Mouse (Mus musculus) CD4-positive helper T cell, adult 2 months (primary cell): ENCODE measurements at regions not wholly inside any gene's neighbourhood (a gene's known extent, or its start where the extent isn't known, plus 50 kb on each side); places are given as distances from the start of the nearest gene placed in this dataset.

Source experiments
- DNase-seq: peaks from one replicate; pipeline ENCODE4 v3.0.0-alpha.2; 2012; ENCODE audit warnings: low read depth, missing footprints, low spot score

GRCm38 (mm10) chr9:41834487-41835404 lies 289.4 kb downstream of the Sorl1 start:
- no peak for DNase-seq

GRCm38 (mm10) chr9:41833408-41833807 lies 290.7 kb downstream of the Sorl1 start:
- DNase-seq: no peak

DNA sequence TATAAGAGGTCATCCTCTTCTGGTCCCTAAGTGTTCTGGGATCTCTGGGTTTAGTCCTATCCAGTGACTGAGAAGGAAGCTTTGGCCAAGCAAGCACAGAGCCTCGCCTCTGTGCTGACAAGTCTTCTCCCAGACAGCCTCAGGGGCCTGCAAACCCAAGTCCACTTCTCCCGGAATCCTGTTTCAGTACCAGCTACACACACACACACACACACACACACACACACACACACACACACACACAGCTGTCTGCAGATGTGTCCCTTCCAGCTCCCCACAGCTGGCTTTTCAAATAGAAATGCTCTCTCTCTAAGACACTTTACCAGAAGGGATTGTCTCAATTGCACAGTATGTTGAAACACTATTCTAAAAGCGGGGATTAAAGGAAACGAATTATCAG lies 296.7 kb downstream of the Sorl1 start:
- DNase-seq: no peak

- no peak for DNase-seq
Measured at GRCm38 (mm10) chr9:41821401-41821800, 302.7 kb downstream of the Sorl1 start.

DNA sequence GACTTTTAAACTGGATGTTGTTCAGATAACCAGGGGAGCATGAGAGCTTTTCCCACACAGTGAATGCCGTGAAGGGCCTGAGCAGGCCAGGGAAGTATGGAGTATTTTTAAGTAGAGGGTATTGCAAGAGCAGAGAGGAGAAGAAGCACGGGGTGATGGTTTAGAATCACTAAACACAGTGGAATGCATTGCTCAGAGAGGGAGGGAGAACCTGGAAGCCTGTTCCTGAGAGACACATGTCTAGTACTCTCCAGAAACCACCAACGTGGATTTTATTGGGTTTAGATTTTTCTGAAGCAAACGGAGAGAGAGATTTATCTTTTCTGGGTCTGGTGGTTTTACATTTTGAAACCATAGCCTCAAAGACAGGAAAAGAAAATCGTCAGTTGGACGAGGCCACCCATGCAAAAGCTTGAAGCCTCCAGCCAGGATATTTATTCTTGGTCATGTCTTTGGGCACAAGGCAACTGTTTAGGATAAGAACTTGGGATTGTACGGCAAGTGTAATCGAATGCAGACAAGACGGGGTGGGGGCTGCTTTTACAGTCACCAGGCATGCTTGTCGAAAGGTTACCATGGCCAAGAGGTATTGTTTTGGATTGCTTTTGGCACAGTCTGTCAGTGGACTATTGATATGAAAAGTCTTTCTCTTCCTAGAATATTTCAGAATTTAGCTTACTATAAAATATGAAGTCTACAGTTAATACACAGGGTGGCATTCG lies 306.2 kb downstream of the Sorl1 start:
- DNase-seq: no peak

GRCm38 (mm10) chr9:41815921-41816320 lies 308.2 kb downstream of the Sorl1 start:
- DNase-seq: no peak

GRCm38 (mm10) chr9:41809291-41809690 lies 314.8 kb downstream of the Sorl1 start:
- no peak for DNase-seq

- no peak for DNase-seq
Measured at GRCm38 (mm10) chr9:41808791-41809190, 315.3 kb downstream of the Sorl1 start.

- no peak for DNase-seq
Measured at GRCm38 (mm10) chr9:41806289-41806621, 317.8 kb downstream of the Sorl1 start.

DNA sequence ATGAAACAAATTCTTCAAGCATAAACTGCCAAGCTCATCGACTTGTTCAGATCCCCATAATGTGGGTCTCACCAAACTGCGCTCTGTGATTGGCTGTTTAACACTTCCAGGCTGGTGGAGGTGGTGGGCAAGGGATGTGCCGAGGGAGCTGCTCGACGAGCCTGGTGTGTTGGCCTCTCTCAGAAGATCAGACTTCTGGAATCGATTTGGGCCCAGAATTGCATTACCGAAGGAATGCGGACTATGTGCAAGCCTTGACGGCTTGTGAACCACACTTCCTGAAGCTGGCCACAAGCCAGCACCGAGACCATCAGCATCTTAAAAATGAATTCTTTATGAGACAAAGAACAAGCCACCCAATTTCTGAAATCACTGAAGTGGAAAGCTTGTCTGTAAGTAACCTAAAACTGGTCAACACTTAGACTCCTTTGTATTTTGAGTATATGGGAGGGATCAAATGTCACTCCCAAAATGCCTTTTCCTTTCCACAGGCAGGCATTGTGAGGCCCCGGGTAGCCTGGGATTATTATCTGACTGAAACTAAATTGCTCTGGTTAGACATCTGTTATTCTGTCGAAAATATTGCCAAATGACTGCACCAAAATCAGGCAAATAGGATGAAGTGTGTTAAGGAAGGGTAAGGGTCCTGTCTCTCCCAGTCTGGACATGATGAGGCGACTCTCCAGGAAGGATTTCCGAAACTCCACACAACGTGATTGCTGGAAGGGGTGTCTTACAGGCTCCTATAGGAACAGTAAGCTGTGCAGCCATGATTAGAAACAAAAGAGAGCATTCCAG lies 318.4 kb downstream of the Sorl1 start:
- no peak for DNase-seq

- no peak for DNase-seq
Measured at GRCm38 (mm10) chr9:41804711-41805331, 319.3 kb downstream of the Sorl1 start.

DNA sequence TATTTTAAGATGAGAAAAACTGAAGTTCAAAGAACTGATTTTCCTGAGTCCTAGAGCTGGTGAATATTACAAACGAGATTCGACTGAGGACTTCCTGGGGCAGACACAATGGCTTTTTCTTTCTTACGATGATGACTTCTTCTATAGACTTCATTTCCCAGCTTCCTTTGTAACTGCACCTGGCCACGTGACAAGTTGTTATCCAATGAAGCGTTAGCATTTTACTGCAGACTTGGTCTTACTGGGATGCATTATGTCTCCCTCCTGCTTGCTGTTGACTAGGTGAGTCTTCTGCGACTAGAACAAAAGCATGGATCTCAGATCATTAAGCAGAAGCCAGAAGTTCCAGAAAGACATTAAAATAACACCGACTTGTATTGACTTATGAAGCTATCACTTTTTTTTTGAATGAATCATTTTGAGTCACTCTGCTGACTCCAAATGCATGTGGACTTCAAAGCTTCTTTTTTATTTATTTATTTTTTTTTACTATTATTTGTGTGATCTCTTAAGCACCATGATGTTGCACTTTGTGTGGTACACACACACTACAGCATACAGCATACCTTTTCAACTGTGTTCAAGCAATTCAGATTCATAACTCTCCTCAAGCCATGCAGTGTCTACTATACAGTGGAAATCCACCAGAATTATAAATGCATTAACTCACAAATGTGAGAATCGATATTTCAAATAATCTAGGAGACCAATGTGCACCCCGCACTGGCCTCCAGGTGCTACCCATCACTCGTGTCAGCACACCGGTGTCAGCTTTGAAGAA lies 320.2 kb downstream of the Sorl1 start:
- DNase-seq: no peak

DNA sequence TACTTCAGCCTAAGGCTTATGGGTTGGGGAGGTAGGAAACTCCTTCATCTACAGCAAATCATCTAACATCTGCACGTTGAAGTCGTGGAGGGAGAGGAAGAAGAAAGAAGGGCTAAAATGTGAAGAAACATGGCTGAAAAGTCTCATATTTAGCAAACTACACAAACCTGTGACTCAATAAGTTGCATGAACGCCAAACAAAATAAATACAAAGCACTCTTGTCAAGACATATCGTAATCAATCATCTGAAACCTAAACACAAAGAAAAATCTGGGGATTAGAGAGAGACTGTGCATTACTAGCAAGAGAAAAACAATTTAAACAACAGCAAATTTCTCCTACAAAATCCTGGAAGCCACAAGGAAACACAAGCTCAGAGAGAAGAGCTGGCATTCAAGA lies 322.7 kb downstream of the Sorl1 start:
- no peak for DNase-seq

- DNase-seq: no peak
Measured at GRCm38 (mm10) chr9:41792830-41793213, 331.3 kb downstream of the Sorl1 start.

- DNase-seq: no peak
Measured at GRCm38 (mm10) chr9:41792173-41792829, 331.8 kb downstream of the Sorl1 start.

GRCm38 (mm10) chr9:41791501-41792172 lies 332.5 kb downstream of the Sorl1 start:
- no peak for DNase-seq

- no peak for DNase-seq
Measured at GRCm38 (mm10) chr9:41785131-41785530, 339.0 kb downstream of the Sorl1 start.

DNA sequence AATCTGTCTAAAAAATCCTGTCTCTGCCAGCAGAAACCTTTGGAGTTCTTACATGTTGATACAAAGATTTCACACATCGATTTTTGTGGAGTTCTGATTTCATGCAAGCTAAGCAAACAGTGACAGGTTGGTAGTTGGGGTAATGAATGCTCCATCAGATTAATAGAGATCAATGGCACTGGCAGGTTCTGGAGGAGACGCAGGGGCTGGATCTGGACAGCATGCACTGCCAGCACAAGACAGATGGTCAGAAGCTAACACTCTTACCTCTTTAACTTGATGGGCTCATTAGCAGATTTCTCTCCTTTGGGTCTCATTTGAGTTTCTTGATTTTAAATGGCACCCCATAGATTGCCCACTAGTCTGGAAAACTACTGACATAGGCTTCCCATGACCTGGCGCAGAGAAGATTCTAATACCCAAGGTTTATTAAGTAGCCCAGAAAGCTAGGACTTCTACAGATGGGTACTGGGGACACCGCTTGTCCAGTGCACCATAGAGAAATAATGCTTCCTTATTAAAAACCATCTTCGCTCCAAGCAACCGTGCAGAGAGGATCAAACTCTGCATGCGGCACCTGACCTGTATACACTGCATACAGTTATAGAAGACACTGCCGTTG lies 351.7 kb downstream of the Sorl1 start:
- DNase-seq: no peak

GRCm38 (mm10) chr9:41771276-41771675 lies 352.8 kb downstream of the Sorl1 start:
- no peak for DNase-seq
